Mouse (Mus musculus) kidney, postnatal 14 days (tissue): ENCODE measurements around the gene Fam166a.

Experiments
- DNase-seq: peaks from one replicate; pipeline ENCODE4 v3.0.0; 2022; ENCODE audit warnings: mixed read lengths

Fam166a gene

GRCm38 (mm10) chr2:25218445-25218844 is at the start of gene Fam166a:
Gene Fam166a, plus strand, starts transcription at chr2:25218745.
- DNase-seq = no peak

DNA sequence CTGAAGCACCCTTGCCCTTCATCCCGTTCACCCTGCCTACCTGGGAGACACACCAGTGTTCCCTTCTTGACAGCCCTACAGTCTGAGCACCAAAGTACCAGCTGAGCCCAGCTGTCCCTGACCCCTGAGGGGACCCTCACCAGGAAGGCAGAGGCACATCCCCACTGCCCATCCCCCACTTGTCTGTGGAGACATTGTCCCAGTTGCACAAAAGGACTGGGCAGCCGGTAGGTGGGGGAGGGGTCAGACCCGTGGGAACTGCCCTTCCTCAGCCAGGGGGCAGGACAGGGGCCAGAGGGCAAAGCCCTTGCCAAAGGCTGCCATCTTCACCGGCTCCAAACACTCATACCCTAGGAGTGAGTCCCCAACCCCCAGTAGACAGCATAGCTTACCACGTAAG is 48.8 kb upstream of the Fam166a start:
- DNase-seq = no peak

DNA sequence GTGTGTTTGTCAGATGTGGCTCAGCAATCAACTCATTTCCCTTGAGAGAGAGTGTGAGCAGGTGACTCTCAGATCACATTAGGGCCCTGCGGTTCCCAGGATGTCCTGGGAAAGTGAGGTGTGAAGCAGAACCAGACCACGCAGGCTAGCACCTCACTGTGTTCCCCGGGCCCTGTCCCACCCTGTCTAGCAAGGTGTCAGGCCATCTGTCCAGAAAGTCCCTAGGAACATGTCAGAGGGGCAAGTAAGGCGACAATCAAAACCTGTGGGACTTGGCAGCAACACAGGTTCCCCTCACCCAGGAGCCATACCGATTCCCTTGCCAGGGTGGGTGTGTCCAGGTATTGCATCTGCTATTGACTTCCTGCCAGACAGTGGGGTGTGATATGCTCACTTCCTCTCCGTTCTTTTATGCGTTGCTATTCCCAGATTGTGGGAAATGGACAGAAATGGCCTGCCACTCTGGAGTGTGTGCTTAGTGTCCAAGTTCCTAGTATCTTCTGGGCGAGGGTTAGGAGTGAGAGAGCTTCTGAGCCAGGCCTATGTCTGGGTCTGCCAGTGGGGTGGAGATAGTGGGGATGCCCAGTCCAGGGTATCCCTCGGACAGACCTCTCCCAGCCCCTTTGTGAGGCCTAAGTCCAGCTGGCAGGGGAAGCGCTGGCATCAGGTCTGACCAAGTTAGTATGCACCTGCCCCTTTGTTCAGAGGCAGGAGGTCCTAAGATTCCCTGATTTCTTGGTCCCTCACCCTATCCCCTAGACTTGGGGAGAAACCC is 48.0 kb upstream of the Fam166a start:
- DNase-seq = no peak

DNA sequence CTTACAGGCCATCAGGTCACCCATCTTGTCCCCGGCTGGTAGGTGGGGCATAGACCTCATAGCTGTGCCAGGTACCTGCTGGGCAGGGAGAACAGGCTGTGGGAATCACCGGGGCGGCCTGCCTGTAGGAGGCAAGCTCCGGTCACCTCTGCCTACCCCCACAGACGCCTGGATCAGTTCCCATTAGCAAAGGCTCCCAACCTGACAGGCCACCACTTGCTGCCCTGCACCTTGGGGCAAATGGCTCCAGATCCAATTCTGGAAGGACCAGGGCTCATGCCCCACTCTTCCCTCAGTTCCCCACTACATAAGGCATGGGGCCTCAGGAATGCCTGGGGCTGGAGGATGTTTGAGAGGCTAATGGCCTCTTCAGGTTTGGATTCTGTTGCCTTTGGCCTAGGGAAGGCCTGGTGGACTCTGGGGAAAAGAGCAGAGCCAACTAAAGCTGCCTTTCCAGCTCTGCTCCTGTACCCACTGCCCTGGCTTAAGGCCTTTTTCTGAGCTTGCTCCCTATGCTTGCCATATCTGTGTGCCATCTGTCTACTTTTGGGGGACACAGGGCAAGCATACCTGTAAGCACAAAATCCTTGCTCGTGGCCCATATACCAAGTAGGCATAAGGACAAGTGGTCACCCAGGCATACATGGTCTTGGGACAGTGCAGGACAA is 47.3 kb upstream of the Fam166a start:
- no peak for DNase-seq

DNA sequence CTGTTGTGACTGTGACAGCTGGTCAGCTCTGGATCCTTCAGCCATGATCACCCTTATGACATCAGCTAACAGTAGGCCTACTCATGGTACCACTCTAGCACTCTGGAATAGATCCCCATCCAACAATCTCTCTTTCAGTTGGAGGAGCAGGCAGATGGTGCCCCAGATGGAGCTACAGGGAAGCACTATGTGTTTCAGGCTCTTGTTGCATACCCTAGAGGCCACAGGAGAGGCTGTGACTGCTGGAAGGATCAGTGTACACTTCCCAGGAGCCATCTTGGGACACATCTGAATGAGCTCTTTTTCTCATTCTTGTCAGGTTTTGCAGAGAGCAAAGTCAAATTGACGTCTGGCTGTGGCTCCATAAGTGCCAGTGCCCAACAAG is 46.8 kb upstream of the Fam166a start:
- no peak for DNase-seq

GRCm38 (mm10) chr2:25172629-25173028 is 45.9 kb upstream of the Fam166a start:
- DNase-seq = no peak

- DNase-seq = no peak
Observed at GRCm38 (mm10) chr2:25173821-25174220, 44.7 kb upstream of the Fam166a start.

- peak; percentile 79 for DNase-seq
Observed at GRCm38 (mm10) chr2:25174866-25175689, 43.5 kb upstream of the Fam166a start.

GRCm38 (mm10) chr2:25175690-25176078 is 42.9 kb upstream of the Fam166a start:
- DNase-seq = no peak

GRCm38 (mm10) chr2:25176573-25176972 is 42.0 kb upstream of the Fam166a start:
- DNase-seq = no peak

- DNase-seq = no peak
Observed at GRCm38 (mm10) chr2:25177076-25177475, 41.5 kb upstream of the Fam166a start.

DNA sequence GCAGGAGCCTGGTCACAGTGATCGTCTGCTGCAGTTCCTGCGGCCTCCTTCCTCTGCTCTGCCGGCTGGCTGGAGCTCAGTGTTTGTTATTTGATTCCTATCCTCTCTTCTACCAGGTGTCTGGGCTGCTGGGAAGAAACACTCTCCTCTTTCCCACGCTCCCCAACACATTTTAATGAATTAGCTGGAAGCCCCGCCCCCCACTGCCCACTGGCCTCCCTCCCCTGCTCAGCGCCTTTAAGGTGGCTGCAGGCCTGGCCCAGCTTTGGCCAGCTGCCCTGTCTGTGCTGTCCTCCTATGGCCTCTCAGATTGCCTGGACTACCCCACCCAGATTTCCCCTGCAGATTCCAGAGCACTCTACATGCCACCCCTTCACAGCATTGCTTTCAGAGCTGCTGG is 40.9 kb upstream of the Fam166a start:
- DNase-seq = peak; percentile 88

DNA sequence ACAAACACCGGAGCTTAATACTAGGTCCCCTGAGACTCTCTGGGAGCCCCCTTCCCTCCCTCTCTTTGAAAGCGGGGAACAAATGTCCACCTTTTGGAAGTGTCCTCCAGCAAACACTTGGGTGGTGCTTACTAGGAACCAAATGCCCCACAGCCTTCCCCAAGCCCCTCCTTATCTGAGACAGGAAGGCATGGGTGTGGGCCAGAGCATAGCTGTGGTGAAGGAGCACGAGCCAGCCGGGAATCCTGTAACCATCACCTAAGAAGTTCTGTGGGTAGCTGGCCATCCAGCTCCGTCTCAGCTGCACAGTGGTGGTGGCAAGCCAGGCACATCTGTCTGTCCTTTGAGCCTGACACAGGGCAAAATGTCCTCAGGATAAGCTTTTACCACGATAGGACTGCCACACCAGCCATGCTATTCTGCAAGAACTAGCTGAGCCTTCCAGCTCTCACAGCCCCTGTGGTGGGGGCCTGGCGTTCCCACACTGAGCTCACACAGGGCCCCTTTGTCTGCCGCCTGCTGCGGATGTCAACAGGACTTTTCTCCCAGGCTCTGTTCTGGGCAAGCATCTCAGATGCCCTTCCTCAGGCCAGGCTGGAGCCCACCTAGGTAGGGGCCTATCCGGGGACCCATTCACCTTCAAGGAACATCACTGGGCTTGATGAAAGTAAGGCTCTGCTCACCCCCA is 40.1 kb upstream of the Fam166a start:
- no peak for DNase-seq

GRCm38 (mm10) chr2:25179566-25180217 is 38.9 kb upstream of the Fam166a start:
- no peak for DNase-seq

DNA sequence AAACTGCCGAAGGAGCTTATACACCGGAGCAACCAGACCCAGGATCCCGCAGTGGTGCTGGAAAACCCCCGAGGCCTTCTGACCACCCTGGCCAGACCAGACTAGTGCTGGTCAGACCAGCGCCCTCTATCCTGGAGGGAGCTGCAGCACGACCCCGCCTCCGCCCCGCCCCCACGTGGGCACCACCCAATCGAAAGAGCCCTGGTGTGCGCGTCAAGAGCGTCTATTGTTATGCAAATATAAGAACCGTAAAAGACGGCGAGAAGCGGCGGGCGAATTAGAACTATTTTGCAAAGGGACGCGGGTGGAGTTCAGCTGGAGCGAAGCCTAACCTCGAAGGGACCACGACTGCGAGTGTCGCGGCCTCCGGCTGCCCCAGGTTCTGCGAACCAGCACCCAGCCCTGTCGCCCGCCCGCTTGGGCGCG is 38.1 kb upstream of the Fam166a start, which contains the start of gene Nrarp:
TSS of gene Nrarp (plus strand) at position 281 of the 426 bp plus-strand sequence.
- DNase-seq = peak; percentile 95

- DNase-seq = peak; percentile 60
Observed at GRCm38 (mm10) chr2:25180973-25181890, 37.3 kb upstream of the Fam166a start.

GRCm38 (mm10) chr2:25181891-25182397 is 36.6 kb upstream of the Fam166a start:
- no peak for DNase-seq

DNA sequence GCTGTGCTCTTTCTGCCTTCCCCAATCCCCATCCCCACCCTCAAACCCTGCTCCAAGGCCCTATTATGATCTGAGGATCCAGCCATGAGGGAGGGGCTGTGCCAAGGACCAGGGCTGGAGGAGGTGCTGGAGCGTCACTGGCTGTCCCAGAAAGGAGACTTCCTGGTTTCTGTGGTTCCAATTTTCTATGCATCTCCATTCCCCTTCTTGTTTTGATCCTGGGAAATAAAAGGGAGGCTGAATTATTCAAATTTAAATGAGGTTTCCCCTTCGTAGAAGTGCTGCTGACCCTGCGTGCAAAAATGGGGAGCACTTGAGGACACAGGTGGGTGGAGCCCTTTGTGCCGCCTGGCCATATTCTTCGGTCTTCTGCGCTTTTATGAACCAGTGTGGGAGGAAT is 35.9 kb upstream of the Fam166a start:
- no peak for DNase-seq

- no peak for DNase-seq
Observed at GRCm38 (mm10) chr2:25183336-25183735, 35.2 kb upstream of the Fam166a start.

GRCm38 (mm10) chr2:25184496-25184895 is 34.0 kb upstream of the Fam166a start:
- DNase-seq = no peak
